Mouse (Mus musculus) 416B (cell line): ENCODE data around the gene Insyn1.

ENCODE experiments used
- DNase-seq: peaks from one replicate; pipeline ENCODE4 v3.0.0; 2011; ENCODE audit warnings: low read depth

Insyn1 gene

DNA sequence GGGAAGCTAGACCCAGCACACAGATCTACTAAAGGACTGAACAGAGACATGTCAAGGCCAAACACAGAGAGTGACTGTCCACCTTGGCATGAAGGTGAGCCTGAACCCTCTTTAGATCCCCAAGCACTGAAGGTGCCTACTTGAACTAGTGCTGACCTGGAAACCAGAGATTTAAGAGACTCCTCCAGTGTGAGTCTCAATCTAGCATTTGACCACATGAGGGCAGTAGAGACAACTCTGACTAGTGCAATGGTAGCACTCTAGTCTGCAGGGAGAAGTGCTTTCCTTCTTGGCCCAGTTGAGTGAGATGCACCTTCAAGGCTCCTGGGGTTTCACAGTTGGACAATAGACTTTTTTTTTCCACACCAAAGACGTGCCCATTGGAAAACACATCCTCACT is 46.4 kb downstream of the Insyn1 start:
- peak; percentile 80 for DNase-seq

DNA sequence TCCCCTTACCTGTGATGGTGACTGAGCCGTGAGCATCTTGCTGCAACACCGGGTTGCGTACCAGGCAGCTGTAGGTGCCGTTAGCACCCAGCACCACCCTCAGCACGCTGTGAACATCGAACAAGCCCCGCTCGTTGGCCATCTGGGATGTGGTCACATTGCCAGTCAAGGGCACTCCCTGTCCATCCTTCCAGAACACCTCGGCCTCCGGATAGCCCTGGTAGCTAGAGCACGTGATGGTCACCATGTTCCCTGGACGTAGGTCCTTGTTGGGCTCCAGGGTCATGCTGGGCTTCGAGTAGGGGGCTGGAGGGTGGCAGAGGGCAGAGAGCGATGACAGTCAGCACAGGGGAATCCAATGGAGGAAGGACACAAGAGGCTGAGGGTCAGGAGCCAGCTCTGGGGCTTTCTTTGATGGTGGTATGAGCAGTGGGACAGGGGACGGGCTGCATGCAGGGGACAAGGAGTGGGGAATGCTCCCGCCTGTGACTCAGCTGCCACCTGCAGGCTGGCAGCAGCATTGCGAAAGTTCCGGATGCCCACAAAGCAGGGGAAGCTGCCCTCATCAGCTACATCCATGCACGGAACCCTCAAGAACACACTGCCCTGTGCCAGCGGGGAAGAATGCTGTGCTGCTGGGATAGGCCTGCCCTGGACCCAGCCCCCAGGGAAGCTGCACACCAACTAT is 47.2 kb downstream of the Insyn1 start:
- DNase-seq: peak; percentile 69

DNA sequence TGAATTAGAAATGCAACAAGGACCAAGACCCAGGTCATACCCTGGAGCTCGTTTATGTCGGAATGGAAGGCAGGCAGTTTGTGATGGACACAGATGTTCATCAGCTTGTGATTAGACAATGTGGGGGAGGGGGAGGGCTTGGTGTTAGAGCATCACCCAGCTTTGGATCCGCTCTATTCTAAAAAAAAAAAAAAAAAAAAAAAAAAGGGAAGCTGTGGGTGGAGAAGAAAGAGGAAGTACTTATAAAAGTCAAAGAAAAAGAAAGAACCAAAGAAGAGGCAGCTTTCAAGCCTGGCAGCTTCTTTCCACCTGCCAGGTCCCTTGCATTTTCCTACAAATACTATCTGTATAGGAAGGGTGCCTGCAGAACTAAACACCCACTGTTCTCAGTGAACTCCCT is 49.4 kb downstream of the Insyn1 start:
- DNase-seq: peak; percentile 83

DNA sequence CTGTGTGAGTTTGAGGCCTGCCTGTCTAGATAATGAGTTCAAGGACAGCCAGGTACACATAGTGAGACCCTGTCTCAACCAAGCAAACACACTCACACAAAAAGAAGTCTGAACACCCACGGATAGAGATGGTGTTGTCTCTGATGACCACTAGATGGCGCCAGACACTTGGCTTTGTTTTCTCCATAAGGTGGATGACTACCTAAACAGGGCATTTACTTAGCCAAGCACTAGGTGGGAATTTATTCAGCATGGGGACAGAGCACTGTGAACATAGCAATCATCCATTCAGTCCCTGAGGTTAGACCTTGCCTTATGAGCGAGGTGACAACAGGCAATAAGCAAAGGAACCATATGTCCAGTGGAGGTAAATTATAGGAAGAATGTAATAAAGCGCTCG is 51.5 kb downstream of the Insyn1 start:
- DNase-seq: peak; percentile 82

DNA sequence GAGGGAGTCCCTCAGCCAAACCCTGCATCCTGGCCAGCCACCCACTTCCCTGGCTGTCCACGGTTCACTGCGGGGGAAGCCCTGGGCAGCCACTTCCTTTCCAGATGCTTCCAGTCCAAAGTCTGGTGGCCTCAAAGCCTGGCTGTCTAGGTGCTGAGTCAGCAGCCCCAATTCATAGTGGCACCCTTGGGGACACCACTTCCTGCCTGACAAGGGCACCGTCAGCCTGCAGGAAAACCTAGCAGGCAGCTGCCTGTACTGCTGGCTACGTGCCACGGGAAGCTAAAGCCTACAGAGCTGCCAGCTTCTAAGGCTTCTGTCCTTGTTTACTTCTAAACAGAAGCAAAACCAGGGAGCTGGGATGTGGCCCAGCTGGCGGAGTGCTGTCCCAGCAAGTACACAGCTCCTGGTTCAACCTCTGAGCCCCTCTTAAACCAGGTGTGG is 53.5 kb downstream of the Insyn1 start:
- DNase-seq: peak; percentile 99

DNA sequence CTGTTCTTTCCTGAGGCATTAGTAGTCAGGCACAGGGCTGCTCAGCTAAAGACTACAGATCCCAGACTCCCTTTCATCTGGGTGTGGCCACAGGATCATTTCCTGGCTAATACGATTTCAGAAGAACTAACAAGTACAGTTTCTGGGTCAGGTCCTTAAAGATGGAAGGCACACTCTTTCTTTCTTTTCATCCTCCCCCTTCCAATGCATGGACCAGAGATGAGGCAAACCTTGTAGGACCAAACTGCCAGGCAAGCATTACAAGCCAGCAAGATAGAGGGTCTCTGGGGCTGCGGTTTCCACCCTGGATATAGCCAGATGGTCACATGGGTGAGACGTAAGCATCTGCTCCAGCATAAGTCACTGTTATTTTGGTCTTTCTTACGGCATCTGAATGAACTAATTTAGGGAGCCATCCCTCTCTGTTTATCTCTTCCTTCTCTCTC is 56.5 kb downstream of the Insyn1 start:
- DNase-seq: peak; percentile 34

DNA sequence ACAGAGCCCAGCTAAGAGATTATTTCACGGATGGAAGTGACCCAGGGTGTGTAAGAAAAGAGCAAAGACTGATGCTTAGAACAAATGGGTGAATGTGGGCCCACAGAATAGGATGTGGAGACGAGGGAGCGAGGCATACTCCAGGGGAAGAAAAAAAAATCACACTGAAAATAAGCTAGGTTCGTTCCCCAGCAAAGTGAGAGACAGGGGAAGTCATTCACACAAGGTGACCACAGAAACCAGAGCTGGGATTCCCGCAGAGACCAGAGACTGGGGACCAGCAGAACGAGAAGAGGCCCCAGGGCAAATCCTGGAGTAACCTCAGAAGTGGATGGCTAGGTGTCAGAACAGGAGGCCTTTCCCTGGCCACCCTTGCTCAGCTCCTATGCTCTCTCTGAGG is 57.0 kb downstream of the Insyn1 start:
- no peak for DNase-seq

DNA sequence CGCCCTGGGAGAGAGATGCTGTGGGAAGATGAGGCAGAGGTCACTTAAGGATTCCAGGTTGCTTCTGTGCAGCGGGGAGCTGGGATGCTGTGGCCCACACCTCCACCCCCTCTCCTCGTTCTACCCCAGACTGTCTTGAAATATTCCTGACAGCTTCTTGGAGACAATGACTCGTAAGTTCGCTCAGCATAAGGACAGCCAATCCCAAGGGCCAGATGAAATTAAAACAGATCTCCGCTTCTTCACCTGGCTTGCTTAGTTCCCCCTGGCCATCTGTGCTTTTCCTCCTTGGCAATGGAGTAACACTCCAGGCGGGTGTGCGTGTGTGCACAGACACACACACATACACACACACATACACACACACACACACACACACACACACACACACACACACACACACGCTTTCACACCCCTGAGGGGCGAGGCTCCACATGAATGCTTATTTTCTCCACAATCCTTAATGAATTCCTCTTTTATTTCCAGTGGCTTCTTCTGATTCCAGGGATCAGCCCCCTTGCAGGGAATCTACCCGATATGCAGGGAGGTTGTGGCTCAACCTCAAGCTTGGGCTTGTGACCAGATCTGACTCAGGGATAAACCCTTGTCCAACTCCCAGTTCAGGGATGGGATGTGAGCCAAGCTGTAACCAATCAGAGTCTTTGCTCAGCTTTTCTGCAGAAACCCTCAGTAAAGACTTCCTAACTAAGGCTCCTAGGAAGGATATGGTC is 58.4 kb downstream of the Insyn1 start:
- DNase-seq: no peak

DNA sequence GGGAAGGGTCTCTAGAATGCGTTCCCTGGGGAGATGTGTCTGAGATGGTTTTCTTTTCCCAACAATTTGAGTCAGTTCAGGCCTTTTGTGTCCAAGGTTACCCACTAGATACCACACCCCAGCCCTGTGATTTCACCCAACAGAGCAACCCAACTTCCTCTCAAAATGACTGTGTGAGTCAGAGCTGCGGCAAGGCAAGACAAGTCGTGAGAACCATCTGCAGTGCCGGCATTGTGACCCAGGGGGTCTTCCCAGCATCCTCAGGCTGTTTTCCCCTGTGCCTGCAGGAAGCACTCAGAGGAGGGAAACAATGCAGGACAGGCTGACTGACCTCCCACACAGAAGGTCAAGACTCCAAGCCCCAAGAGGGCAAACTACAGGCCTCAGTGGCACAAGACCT is 60.5 kb downstream of the Insyn1 start:
- peak; percentile 78 for DNase-seq
